Mouse (Mus musculus) adrenal gland, postnatal 36 days (tissue): ENCODE measurements around the gene Gpr83. TPM values are rescaled to one million over a fixed set of nuclear protein-coding genes. Genes with fewer than 3 reads are reported as not detected.
"Not testable (repeated sequence)": the region's sequence is repeated elsewhere in the genome, so short reads cannot be mapped to it uniquely, and the experiment has no call there.

Experiments
- DNase-seq, 2 experiments: peaks; one replicate each; pipeline ENCODE4 v3.0.0; 2021; ENCODE audit warnings: mixed read lengths in 1 of 2
- total RNA-seq, 2 experiments: library from RNA; stranded (reverse); gene quantifications; 2 replicates each; pipeline ENCODE4 v1.2.3; 2021

Gpr83 gene
- total RNA-seq, 2 experiments from 2014 or later, result not detected

- DNase-seq, result no peak
Measured at GRCm38 (mm10) chr9:14868326-14868725, 8.3 kb downstream of the Gpr83 start.

GRCm38 (mm10) chr9:14870377-14870776 is 10.4 kb downstream of the Gpr83 start:
- DNase-seq, result no peak

GRCm38 (mm10) chr9:14870802-14871201 is 10.8 kb downstream of the Gpr83 start:
- DNase-seq, result no peak

GRCm38 (mm10) chr9:14871536-14871935 is 11.5 kb downstream of the Gpr83 start:
- DNase-seq, result peak; percentile 50 to 64

GRCm38 (mm10) chr9:14872181-14872930 is 12.3 kb downstream of the Gpr83 start:
- no peak for DNase-seq

- DNase-seq, result peak; percentile 26 to 41
Measured at GRCm38 (mm10) chr9:14875743-14876507, 15.9 kb downstream of the Gpr83 start.

GRCm38 (mm10) chr9:14876566-14876965 is 16.6 kb downstream of the Gpr83 start:
- DNase-seq, result not testable (repeated sequence)

GRCm38 (mm10) chr9:14884641-14885040 is 24.6 kb downstream of the Gpr83 start:
- no peak for DNase-seq

GRCm38 (mm10) chr9:14885151-14885550 is 25.1 kb downstream of the Gpr83 start:
- peak; percentile 53 to 66 for DNase-seq

GRCm38 (mm10) chr9:14885954-14886353 is 25.9 kb downstream of the Gpr83 start:
- no peak for DNase-seq

GRCm38 (mm10) chr9:14887787-14888382 is 27.9 kb downstream of the Gpr83 start:
- DNase-seq, result no peak

GRCm38 (mm10) chr9:14888671-14889070 is 28.7 kb downstream of the Gpr83 start:
- DNase-seq, result no peak

- no peak for DNase-seq
Measured at GRCm38 (mm10) chr9:14890699-14891098, 30.7 kb downstream of the Gpr83 start.

- no peak for DNase-seq
Measured at GRCm38 (mm10) chr9:14891891-14892290, 31.9 kb downstream of the Gpr83 start.

- no peak for DNase-seq
Measured at GRCm38 (mm10) chr9:14893388-14893787, 33.4 kb downstream of the Gpr83 start.

- DNase-seq, result no peak
Measured at GRCm38 (mm10) chr9:14894628-14895027, 34.6 kb downstream of the Gpr83 start.

GRCm38 (mm10) chr9:14895237-14895835 is 35.3 kb downstream of the Gpr83 start:
- no peak for DNase-seq

GRCm38 (mm10) chr9:14897102-14897501 is 37.1 kb downstream of the Gpr83 start:
- no peak for DNase-seq

- no peak for DNase-seq
Measured at GRCm38 (mm10) chr9:14901757-14902156, 41.7 kb downstream of the Gpr83 start.

GRCm38 (mm10) chr9:14902416-14902815 is 42.4 kb downstream of the Gpr83 start:
- no peak for DNase-seq

GRCm38 (mm10) chr9:14903006-14903405 is 43.0 kb downstream of the Gpr83 start:
- no peak for DNase-seq

GRCm38 (mm10) chr9:14903581-14904378 is 43.8 kb downstream of the Gpr83 start, which contains the start of gene Izumo1r:
TSS of gene Izumo1r (minus strand) at chr9:14903949.
- DNase-seq, result no peak
